Mouse (Mus musculus): ENCODE data around the gene Brdt. TPM values are rescaled to one million over a fixed set of nuclear protein-coding genes. Genes with fewer than 3 reads are reported as not detected.

The Brdt gene
- 1.3 and 2.3 TPM in 2 replicates for total RNA-seq (2017)

DNA sequence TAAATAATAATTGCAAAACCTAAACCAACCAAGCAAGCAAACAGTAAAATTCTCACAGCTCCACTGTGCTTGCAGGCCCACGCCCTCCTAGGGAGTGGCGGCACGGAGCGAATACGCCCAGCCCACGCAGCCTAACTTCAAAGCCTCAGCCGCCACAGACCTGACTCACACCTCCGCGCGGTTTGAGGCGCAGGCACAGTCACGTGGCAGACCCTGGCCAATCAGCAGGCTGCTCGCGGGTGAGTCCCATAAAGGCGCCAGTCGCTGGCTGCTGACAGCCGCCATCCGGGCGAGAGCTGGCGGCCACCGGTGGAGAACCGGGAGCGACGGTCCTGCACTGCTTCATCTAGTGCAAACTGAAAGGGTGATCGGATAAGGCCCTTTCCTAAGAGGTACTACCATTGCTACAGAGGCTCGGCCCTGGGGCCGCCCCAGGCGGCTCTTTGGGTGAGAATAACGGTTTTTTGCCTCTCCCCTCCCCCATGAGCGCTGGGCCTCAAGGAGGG is at the start of gene Brdt:
Gene Brdt (plus strand): TSS at position 244 of the 506 bp plus-strand sequence.
- no peak; a peak in 1 of 4 replicates for ATAC-seq (replicated peaks in 1 of 2; ENCODE audit: insufficient read depth in 1 of 2, low FRiP score in 2 of 2, low TSS enrichment in 1 of 2, low read depth in 1 of 2, poor library complexity in 2 of 2, severe bottlenecking in 2 of 2)

DNA sequence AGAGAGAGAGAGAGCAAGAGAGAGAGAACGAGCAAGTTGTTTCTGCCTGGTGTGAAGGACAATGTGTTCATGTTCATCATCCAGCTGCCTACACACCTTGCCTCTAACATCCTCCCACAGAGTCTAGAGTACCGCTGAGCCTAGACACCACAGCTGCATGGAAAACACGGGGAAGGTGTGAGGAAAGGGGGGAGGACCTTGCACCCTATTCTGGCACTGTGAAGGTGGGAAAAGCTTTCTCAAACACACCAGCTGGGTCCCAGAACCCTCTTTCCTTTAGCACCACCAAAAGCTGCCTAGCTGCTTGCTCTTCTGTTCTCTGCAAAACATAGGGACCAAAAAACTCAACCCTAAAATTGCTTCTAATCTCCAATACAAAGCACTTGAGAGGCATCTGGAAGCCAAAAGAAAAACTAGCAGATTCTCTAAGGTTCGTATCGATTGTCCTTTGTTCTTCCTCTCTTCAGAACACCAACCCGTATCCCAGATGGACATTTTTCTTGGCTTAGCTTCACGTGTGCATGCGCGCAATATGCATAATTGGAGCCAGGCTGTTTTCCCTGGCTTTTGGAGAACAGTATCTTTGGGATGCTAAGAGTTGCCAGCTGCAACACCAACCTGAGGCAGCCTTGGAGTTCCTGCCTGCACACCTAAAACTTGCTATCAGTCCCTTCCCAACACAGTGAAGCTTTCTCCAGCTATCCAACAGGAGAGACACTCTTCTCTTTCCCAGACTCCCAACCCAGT is 48.2 kb upstream of the Brdt start:
- no peak for ATAC-seq (replicated peaks in 1 of 2; ENCODE audit: insufficient read depth in 1 of 2, low FRiP score in 2 of 2, low TSS enrichment in 1 of 2, low read depth in 1 of 2, poor library complexity in 2 of 2, severe bottlenecking in 2 of 2)

DNA sequence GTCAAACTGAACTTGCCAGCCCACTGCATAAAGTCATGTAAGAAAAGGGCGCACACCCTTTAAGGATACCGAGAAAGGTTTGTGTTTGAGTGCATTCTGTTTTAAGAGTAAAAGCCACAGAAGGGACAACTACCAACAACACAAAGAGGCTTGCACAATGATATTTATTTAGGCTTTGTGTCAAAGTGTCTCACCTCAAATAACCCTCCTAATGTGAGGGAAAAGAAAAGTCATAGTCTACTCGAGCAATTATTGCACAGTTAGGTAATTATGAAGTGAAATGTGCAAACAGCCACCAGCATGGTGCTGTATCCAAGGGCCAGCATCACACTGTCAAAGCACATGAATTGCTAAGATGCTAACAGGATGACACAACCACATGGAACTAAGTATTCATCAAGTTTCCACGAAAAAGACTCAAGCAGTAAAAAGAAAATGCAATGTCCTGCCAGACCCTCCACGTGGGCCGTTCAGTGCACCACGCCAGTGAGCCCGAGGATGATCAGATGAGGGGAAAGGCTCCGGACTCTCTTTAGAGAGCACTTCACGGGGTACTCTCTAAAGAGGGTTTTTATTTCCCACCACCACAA is 46.9 kb upstream of the Brdt start:
- no peak for ATAC-seq (replicated peaks in 1 of 2; ENCODE audit: insufficient read depth in 1 of 2, low FRiP score in 2 of 2, low TSS enrichment in 1 of 2, low read depth in 1 of 2, poor library complexity in 2 of 2, severe bottlenecking in 2 of 2)

DNA sequence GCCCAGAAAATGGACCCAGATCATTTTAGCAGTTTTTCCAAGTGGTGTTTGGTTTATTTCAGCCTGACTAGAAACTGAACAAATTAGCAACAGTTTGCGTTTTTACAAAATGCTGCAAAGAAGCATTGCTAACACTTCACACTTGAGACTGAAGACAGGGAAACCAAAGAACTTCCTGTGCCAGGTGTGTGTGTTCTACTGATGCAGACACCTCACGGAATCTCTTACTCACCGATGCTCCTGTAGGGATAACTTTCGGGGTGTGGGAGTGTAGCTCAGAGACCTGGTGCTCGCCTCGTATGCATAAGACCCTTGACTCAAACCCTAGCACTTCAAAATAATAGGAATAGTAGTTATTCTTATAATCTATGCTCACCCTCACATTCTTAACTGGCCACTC is 45.4 kb upstream of the Brdt start:
- ATAC-seq (replicated peaks in 1 of 2; ENCODE audit: insufficient read depth in 1 of 2, low FRiP score in 2 of 2, low TSS enrichment in 1 of 2, low read depth in 1 of 2, poor library complexity in 2 of 2, severe bottlenecking in 2 of 2): no peak

DNA sequence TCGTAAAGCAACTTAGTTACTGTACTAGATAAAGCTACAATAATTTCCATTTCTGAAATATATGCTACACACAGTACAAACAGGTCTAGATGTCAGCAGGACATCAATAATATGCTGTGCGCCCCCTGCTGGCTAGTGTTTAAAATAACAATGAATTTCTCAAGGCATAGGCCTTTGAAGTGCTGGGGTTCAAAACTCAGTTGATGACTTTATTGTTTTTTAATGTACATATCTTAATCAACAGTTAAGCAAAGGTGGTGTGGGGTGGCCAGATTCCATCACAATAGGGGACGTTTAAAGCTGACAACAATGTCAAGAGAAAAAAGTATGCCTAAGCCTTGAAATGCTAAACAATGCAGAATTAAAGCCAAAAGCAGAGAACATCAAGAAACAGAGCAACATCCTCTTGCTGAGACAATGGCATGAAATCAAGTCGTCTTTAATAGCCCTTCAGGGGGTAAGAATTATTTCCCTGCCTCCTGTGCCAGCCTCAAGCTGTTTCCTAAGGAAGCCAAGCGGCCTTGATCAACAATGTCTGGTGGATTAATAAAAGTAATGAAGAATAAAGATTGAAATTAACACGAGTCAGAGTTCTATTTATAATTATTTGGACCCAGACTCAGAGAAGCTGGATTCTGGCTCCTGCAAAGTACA is 43.6 kb upstream of the Brdt start:
- peak in 1 of 2 experiments; percentile 41; a peak in 1 of 4 replicates for ATAC-seq (replicated peaks in 1 of 2; ENCODE audit: insufficient read depth in 1 of 2, low FRiP score in 2 of 2, low TSS enrichment in 1 of 2, low read depth in 1 of 2, poor library complexity in 2 of 2, severe bottlenecking in 2 of 2)

DNA sequence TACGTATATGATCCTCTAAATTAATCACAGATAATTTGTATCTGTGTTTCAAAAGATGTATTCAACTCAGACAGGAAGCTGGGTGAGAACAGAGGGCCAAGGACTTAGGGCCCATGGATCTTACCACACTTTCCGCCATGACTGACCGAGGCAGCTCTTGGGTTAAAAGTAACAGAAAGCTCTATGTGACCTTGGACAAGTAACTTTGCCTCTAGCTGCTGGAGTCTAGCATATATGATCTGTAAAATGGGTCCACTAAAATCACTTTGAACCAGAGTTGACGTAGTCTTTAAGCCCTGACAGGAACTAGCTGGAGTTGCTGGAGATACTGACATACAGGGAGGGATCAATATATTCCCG is 43.1 kb upstream of the Brdt start:
- ATAC-seq (replicated peaks in 1 of 2; ENCODE audit: insufficient read depth in 1 of 2, low FRiP score in 2 of 2, low TSS enrichment in 1 of 2, low read depth in 1 of 2, poor library complexity in 2 of 2, severe bottlenecking in 2 of 2): no peak

DNA sequence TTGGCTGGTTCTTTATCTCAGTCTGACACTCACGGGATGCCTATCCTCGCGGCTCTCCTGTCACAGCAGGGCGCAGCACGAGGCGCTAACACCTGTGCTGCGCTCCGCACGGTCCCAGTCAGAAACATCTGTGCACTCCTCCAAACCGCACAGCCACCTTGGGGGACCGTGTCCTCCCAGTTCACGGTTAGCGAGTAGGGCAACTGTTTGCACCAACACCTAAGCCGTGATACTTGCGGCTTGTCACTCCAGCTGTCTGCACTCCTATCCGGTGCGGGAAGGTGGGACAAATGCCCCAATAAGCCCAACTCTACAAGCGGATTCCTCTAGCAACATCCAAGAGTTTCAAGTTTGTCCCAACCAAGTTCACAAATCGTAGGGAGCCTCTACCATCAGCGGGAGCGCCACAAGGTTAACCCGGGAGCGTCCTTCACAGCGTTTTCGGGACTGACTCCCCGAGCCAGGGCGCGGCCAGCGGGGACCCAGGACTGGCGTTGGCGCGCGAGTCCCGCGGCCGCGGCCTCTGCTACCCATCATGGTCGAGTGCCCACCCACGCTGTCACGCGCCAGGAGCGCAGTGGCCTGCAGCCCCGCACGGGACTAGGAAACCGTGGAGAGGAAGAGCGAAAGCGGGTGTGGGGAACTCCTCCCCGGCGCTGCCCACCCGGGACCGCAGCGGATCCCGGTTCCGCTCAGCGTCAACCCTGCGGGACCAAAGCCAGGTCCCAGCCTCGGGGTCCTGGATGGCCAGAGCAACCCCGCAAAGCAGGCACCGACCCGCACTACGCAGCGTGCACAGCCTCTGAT is 42.3 kb upstream of the Brdt start:
- peak; percentile 19 to 22; a peak in 1 of 4 replicates for ATAC-seq (replicated peaks in 1 of 2; ENCODE audit: insufficient read depth in 1 of 2, low FRiP score in 2 of 2, low TSS enrichment in 1 of 2, low read depth in 1 of 2, poor library complexity in 2 of 2, severe bottlenecking in 2 of 2)

DNA sequence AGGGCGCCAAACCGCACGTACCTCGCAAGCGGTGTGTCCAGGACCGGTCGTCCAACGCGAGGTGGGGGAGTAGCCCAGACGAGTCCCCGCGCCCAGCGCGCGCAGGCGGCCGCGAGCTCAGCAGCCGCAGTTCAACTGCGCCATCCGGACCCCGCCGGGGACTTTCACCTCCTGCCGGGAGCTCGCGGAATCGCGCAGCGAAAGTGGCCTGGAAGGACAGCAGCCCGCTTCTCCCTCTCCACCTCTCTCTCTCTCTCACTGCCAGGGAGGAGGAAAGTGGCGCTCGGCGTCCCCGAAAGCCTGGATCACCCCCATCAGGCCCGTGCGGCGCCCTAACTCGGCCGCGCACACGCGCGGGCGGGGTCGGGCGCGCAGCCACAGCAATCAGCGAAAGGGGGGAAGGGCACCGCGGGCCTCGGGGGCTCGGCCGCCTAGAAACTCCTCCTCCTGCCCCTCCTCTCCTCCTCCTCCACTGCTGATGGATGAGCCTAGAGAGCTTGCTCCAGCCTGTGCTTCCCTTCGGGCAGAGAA is 41.7 kb upstream of the Brdt start, which contains the start of gene Tgfbr3:
Gene Tgfbr3 (minus strand): TSS at position 396 of the 531 bp plus-strand sequence.
- peak; percentile 60 to 74 for ATAC-seq (replicated peaks in 1 of 2; ENCODE audit: insufficient read depth in 1 of 2, low FRiP score in 2 of 2, low TSS enrichment in 1 of 2, low read depth in 1 of 2, poor library complexity in 2 of 2, severe bottlenecking in 2 of 2)

DNA sequence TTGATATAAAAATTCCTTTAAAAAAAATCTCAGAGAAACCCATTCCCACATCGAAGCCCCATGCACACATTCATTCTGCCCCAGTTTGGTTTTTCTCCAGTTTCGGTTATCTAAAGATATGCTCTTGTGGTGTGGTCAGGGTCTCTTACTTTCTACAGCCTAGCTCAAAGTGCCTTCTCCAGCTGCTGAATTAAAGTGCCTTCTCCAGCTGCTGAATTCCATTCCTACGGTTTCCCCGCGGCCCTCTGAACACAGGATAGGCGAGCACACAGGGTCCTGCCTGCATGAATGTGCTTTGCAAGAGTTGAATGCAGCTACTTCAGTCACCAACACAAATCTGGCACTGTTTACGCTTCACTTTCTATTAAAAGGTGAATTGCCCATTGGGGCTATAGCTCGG is 41.0 kb upstream of the Brdt start:
- no peak for ATAC-seq (replicated peaks in 1 of 2; ENCODE audit: insufficient read depth in 1 of 2, low FRiP score in 2 of 2, low TSS enrichment in 1 of 2, low read depth in 1 of 2, poor library complexity in 2 of 2, severe bottlenecking in 2 of 2)

DNA sequence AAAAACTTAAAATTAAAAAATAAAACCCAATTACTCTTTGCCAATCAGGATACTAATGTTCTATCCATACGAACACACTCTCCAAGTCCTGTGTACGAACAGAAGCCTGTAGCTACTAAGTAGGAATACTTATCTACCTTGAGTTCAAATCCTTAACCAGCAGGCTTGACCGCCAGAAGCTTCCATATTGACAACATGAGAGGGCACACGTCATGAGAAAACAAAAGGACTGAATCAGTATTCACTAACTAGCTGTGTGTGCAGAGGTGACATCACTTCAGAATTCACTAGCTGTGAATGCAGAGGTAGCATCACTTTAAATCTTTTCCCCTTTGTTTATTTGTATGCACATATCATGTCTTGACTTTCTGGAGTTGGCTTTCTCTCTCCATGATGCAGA is 36.9 kb upstream of the Brdt start:
- ATAC-seq (replicated peaks in 1 of 2; ENCODE audit: insufficient read depth in 1 of 2, low FRiP score in 2 of 2, low TSS enrichment in 1 of 2, low read depth in 1 of 2, poor library complexity in 2 of 2, severe bottlenecking in 2 of 2): no peak

DNA sequence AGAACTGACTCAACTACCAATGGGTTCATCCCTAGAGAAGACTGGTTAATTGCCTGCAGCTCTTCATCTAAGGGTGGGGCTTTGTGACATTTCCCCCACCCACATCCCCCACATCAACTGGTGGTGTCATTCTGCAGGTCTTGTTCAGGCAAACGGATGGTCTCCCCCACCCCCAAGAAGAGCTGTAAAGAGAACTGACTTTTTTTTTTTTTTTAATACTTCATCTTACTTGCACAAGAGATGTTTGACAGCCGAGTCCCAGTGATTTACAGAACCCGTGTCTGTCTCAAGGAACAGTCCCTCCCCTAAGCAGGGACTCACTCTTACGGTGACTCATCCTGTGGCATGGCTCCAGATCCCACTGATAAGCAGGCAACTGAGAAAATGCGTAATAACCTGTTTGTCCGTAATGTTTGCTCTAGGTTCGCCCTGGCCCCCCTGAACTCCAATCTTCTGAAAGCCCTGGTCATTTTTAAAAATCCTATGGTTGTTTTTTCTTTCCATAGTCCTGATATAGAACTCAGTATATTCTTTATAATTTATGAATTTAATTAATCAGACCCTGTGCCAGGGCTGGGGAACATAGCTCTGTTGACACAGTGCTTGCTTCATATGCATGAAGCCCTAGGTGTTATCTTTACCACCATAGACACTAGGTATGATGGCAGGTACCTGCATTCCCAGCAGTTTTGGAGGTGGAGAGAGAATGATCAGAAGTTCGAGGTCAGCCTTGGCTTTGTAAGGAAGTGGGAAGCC is 35.7 kb upstream of the Brdt start:
- ATAC-seq (replicated peaks in 1 of 2; ENCODE audit: insufficient read depth in 1 of 2, low FRiP score in 2 of 2, low TSS enrichment in 1 of 2, low read depth in 1 of 2, poor library complexity in 2 of 2, severe bottlenecking in 2 of 2): no peak

DNA sequence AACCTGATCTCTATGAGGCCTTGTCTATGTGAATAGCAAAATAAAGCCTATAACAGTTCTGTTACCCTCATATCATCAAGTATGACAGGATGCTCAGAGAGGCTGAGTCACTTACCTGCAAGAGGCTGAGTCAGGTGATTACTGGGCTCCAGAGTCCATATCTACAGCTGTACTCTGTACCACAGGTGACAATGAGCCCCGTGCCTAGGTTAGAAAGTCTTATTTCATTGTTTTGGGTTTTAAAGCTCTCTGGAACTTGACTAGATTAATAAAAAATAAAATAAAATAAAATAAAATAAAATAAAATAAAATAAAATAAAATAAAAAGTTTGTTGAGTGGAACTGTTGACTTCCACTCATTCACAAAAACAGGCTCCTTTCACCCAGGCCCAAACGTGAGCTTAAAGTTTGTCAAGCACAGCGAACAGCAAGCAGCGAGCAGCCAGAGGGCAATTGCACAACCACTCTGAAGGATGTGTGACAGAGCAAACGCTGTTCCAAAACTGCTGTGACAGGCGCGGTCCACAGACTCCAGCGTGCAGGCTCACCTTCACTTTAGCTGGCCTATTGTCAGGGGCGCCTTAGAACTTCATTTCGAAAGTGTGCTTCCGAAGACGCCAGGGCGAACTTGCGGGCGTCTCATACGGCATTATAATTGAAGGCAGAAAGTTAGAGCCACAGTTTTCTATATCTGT is 35.0 kb upstream of the Brdt start:
- no peak for ATAC-seq (replicated peaks in 1 of 2; ENCODE audit: insufficient read depth in 1 of 2, low FRiP score in 2 of 2, low TSS enrichment in 1 of 2, low read depth in 1 of 2, poor library complexity in 2 of 2, severe bottlenecking in 2 of 2)

DNA sequence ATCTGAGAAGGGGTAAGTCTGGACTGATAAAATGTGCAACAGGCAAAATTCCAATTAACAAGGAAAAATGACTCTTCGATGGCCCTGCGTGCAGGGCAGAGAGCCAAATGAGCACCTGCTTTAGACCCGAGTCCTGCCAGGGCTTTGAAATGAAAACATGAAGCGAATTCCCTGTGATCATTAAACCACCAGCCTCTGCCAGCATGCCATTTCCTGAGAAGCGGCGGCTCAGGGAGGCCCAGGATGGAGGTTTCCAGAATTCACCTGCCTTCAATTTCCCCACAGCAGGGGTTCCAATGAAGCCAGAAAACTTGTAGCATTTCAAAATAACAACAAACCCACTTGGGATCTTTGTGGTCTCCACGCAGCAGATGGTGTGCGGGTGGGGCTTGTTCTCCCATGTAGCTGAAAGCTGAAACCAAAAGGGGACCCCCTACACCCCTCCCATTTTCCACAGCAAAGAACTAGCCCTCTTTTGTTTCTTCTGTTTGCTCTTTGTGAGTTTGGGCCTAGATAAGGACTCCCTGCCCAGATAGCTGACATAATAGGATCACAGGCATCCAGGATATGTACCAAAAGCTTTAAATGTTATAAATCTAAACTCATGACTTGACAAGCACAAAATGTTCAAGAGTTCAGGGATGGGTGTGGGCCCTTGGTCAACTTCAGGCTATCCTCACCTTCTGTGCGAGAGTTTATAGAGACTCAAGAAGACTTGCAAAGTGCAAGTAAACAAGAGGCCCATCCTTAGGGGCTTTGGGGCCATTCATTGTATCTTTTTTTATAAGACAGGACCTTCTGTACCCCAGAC is 34.2 kb upstream of the Brdt start:
- no peak for ATAC-seq (replicated peaks in 1 of 2; ENCODE audit: insufficient read depth in 1 of 2, low FRiP score in 2 of 2, low TSS enrichment in 1 of 2, low read depth in 1 of 2, poor library complexity in 2 of 2, severe bottlenecking in 2 of 2)

DNA sequence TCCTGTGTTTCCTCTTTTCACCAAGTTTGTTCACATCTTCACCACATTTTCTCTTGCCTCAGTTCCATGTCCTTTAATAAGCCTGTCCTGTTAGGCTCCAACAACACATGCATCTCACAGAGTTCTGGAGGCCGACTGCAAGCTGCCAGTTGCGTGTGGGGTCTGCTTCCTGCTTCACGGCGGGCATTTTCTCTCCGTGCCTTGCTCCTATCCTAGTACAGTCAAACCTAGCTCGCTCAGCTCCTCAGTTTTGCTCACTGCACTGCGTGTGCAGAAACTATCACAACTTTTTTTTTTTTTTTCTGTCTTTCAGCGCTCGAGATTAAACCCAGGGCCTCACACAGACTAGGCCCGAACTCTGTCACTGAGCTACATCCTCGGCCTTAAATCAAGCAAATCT is 32.1 kb upstream of the Brdt start:
- ATAC-seq (replicated peaks in 1 of 2; ENCODE audit: insufficient read depth in 1 of 2, low FRiP score in 2 of 2, low TSS enrichment in 1 of 2, low read depth in 1 of 2, poor library complexity in 2 of 2, severe bottlenecking in 2 of 2): no peak

DNA sequence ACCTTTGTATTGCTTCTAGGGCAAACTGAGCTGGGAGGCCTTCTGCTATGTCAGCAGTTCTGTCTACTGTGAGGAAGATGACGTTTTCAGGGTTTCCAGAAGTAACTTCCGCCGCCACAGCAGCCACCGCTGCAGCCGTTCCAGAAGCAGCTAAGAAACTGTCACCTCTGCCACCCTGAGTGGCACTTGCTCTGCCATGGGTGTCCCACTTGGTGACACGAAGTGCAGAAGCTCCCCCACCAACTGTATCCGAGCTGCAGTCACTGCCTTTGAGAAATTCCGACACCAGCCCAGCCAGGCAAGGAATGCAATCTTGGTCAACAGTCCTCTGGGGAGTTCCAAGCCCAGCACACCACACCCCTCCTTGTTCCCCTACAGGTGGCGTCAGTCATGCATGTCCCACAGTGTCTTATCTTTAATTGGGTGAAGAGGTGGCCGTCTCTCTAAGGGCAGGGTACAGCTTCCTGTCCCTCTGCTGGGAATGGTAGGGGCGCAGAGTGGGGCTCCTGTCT is 27.6 kb upstream of the Brdt start:
- peak; percentile 65 to 73 for ATAC-seq (replicated peaks in 1 of 2; ENCODE audit: insufficient read depth in 1 of 2, low FRiP score in 2 of 2, low TSS enrichment in 1 of 2, low read depth in 1 of 2, poor library complexity in 2 of 2, severe bottlenecking in 2 of 2)

Measured in hematopoietic stem cell, adult 5-6 weeks (primary cell).